Mouse (Mus musculus) embryonic fibroblast, embryonic 13.5 days (primary cell): ENCODE measurements around the gene Scfd2.

ENCODE experiments used
- CTCF ChIP-seq: IDR thresholded peaks from 2 replicates; pipeline ENCODE4 v1.5.1; 2011; ENCODE audit warnings: mild to moderate bottlenecking, control low read depth, low read length, moderate library complexity, borderline replicate concordance; ENCODE audit not compliant: insufficient read depth
- POLR2A ChIP-seq: IDR thresholded peaks from 2 replicates; pipeline ENCODE4 v1.6.1; 2011; ENCODE audit warnings: low read depth, mild to moderate bottlenecking, control low read depth, low read length, moderate library complexity

DNA sequence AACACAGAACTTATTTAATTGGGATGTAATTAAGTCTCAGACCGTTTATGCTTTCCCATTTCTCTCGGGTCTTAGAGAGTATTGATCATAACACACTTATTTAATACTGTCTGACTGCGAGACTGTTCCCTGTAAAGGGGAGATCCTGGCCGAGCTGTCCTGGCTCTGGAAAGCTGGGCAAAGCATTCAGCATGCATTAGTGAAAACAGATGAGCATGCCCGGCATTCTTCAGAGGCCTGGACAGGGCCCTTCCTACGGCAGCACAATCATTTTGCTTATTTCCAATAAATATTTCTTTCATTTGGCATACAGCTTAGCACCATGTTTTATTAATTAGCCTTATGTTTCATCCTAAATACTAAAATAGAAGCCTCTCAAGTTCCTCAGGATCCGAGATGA is 245.8 kb downstream of the Scfd2 start:
- TF ChIP-seq CTCF (no peak), POLR2A (no peak)
